Mouse (Mus musculus) intestine, embryonic 16.5 days (tissue): ENCODE measurements around the gene Itfg2. TPM values are rescaled to one million over a fixed set of nuclear protein-coding genes. Genes with fewer than 3 reads are reported as not detected.
"Not testable (repeated sequence)": the region's sequence is repeated elsewhere in the genome, so short reads cannot be mapped to it uniquely, and the experiment has no call there.

Experiments
- ATAC-seq: fragments of 200-750 bp; cut with Nextera tagmentation; 2 replicates; pipeline ENCODE4 v1.8.0; 2017; ENCODE audit warnings: moderate TSS enrichment, moderate library complexity
- H3K27ac ChIP-seq: fragments of 300-500 bp; sonication (generic); 2 replicates; pipeline ENCODE4 v1.5.1; 2014; ENCODE audit warnings: mild to moderate bottlenecking, low read length
- H3K27me3 ChIP-seq: fragments of 300-500 bp; sonication (generic); replicated peaks from 2 replicates; pipeline ENCODE4 v1.6.1; 2014; ENCODE audit warnings: low read length, control low read depth, mixed read lengths; ENCODE audit not compliant: control insufficient read depth, insufficient read depth
- H3K36me3 ChIP-seq: fragments of 300-500 bp; sonication (generic); 2 replicates; pipeline ENCODE4 v1.6.1; 2014; ENCODE audit warnings: low read length, control low read depth; ENCODE audit not compliant: control insufficient read depth, insufficient read depth
- H3K4me1 ChIP-seq: fragments of 300-500 bp; sonication (generic); 2 replicates; pipeline ENCODE4 v1.6.1; 2014; ENCODE audit warnings: low read length, control low read depth, mixed read lengths; ENCODE audit not compliant: control insufficient read depth, insufficient read depth
- H3K4me2 ChIP-seq: fragments of 300-500 bp; sonication (generic); 2 replicates; pipeline ENCODE4 v1.6.1; 2014; ENCODE audit warnings: low read depth, low read length, control low read depth
- H3K4me3 ChIP-seq: fragments of 300-500 bp; sonication (generic); 2 replicates; pipeline ENCODE4 v1.5.1; 2014; ENCODE audit warnings: mild to moderate bottlenecking, low read length
- H3K9ac ChIP-seq: fragments of 300-500 bp; sonication (generic); 2 replicates; pipeline ENCODE4 v1.6.1; 2014; ENCODE audit warnings: low read depth, low read length
- H3K9me3 ChIP-seq: fragments of 300-500 bp; sonication (generic); 2 replicates; pipeline ENCODE4 v1.6.1; 2016; ENCODE audit warnings: low read length, control low read depth; ENCODE audit not compliant: control insufficient read depth
- WGBS: fragments of 180-500 bp; shearing (Covaris S2); extraction: QIAGEN DNeasy Blood & Tissue Kit; methylation state at CpG from one replicate; pipeline ENCODE4 v1.1.7; 2014; 5-methylcytosine and 5-hydroxymethylcytosine counted together
- polyA plus RNA-seq: library from polyadenylated mRNA; unstranded; fragments of >200 nt; fragmentation: Nextera tagmentation; extraction: Ambion mirVana; gene quantifications from 2 replicates; pipeline ENCODE4 v1.2.1, GENCODE M21; 2015

Itfg2 gene
- polyA plus RNA-seq, 1 experiment from 2014 or later, result 26.6 TPM

- WGBS, result 19% methylated on average over 18 of the region's 21 CpGs
- H3K4me1 ChIP-seq, result peaks cover 8% of the 10 kb centered on the region
- 0 out of 2 replicates have a peak overlapping the region, but pooled peaks have one; percentile 5 for H3K27ac ChIP-seq
- H3K36me3 ChIP-seq, result no peaks in the 10 kb centered on the region
- H3K9ac ChIP-seq, result peak overlapping the region; percentile 60
- peak; percentile 78 for ATAC-seq
- peak overlapping the region; percentile 38 for H3K4me3 ChIP-seq
- H3K27me3 ChIP-seq, result no peaks in the 10 kb centered on the region
- no peaks in the 10 kb centered on the region for H3K9me3 ChIP-seq
- peak overlapping the region; percentile 52 for H3K4me2 ChIP-seq
Measured at GRCm38 (mm10) chr6:128399421-128400185, 25.1 kb downstream of the Itfg2 start.

GRCm38 (mm10) chr6:128398996-128399395 lies 25.7 kb downstream of the Itfg2 start, which contains the start of gene Nrip2:
Gene Nrip2 (plus strand): TSS chr6:128399296.
- Histone ChIP-seq H3K4me1 (peaks cover 8% of the 10 kb centered on the region), H3K9me3 (no peaks in the 10 kb centered on the region), H3K4me2 (peak within 1 kb of the TSS; percentile 52), H3K27ac (0 out of 2 replicates have a peak within 1 kb of the TSS, but pooled peaks have one; percentile 5), H3K27me3 (no peaks in the 10 kb centered on the region), H3K4me3 (peak within 1 kb of the TSS; percentile 38), H3K36me3 (no peaks in the 10 kb centered on the region), H3K9ac (peak within 1 kb of the TSS; percentile 60)
- ATAC-seq, result no peak
- WGBS, result 64% methylated on average over 3 of the region's 3 CpGs

GRCm38 (mm10) chr6:128397574-128398261 lies 27.0 kb downstream of the Itfg2 start:
- Histone ChIP-seq H3K4me1 (peaks cover 8% of the 10 kb centered on the region), H3K36me3 (no peaks in the 10 kb centered on the region), H3K9me3 (no peaks in the 10 kb centered on the region), H3K27me3 (no peaks in the 10 kb centered on the region), H3K4me2 (no peak overlapping the region), H3K4me3 (no peak overlapping the region), H3K9ac (0 out of 2 replicates have a peak overlapping the region, but pooled peaks have one; percentile 3), H3K27ac (no peak overlapping the region)
- ATAC-seq, result peak; percentile 77
- 58% methylated on average over 7 of the region's 7 CpGs for WGBS

GRCm38 (mm10) chr6:128390683-128391082 lies 34.0 kb downstream of the Itfg2 start:
- Histone ChIP-seq H3K27me3 (no peaks in the 10 kb centered on the region), H3K4me2 (no peak overlapping the region), H3K9me3 (no peaks in the 10 kb centered on the region), H3K9ac (no peak overlapping the region), H3K36me3 (no peaks in the 10 kb centered on the region), H3K4me1 (peaks cover 4% of the 10 kb centered on the region; the same call in 1 of the 2 replicates), H3K4me3 (no peak overlapping the region), H3K27ac (no peak overlapping the region)
- 29% methylated on average over 1 of the region's 1 CpGs for WGBS
- ATAC-seq, result no peak

GRCm38 (mm10) chr6:128389185-128389584 lies 35.5 kb downstream of the Itfg2 start:
- Histone ChIP-seq H3K4me3 (no peak overlapping the region), H3K4me1 (peaks cover 4% of the 10 kb centered on the region; the same call in 1 of the 2 replicates), H3K9me3 (no peaks in the 10 kb centered on the region), H3K4me2 (no peak overlapping the region; the same call in 1 of the 2 replicates), H3K27ac (peak overlapping the region; percentile 72; the same call in 1 of the 2 replicates), H3K27me3 (no peaks in the 10 kb centered on the region), H3K36me3 (no peaks in the 10 kb centered on the region), H3K9ac (0 out of 2 replicates have a peak overlapping the region, but pooled peaks have one; percentile 48)
- ATAC-seq, result peak; percentile 86
- 73% methylated on average over 1 of the region's 1 CpGs for WGBS

GRCm38 (mm10) chr6:128385026-128385425 lies 39.7 kb downstream of the Itfg2 start:
- ATAC-seq, result peak; percentile 47; the same call in 1 of the 2 replicates
- no peak overlapping the region for H3K9ac ChIP-seq

GRCm38 (mm10) chr6:128383752-128384151 lies 41.0 kb downstream of the Itfg2 start:
- no peak for ATAC-seq
- WGBS, result 78% methylated on average over 7 of the region's 7 CpGs

More at GRCm38 (mm10) chr6:128385026-128385425, 39.7 kb downstream of the Itfg2 start:
- no peak overlapping the region for H3K4me2 ChIP-seq
- H3K9me3 ChIP-seq, result no peaks in the 10 kb centered on the region
- H3K4me1 ChIP-seq, result peaks cover 4% of the 10 kb centered on the region; the same call in 1 of the 2 replicates
- H3K27me3 ChIP-seq, result no peaks in the 10 kb centered on the region
- WGBS, result 69% methylated on average over 1 of the region's 1 CpGs
- H3K4me3 ChIP-seq, result no peak overlapping the region
- H3K27ac ChIP-seq, result no peak overlapping the region
- H3K36me3 ChIP-seq, result no peaks in the 10 kb centered on the region

GRCm38 (mm10) chr6:128381254-128381653 lies 43.5 kb downstream of the Itfg2 start:
- no peak overlapping the region for H3K9ac ChIP-seq
- 65% methylated on average over 3 of the region's 3 CpGs for WGBS
- no peaks in the 10 kb centered on the region for H3K4me1 ChIP-seq

More at GRCm38 (mm10) chr6:128383752-128384151, 41.0 kb downstream of the Itfg2 start:
- Histone ChIP-seq H3K27me3 (no peaks in the 10 kb centered on the region), H3K27ac (no peak overlapping the region), H3K4me3 (no peak overlapping the region), H3K9ac (no peak overlapping the region), H3K4me1 (peaks cover under 1% of the 10 kb centered on the region; the same call in 1 of the 2 replicates), H3K36me3 (no peaks in the 10 kb centered on the region), H3K4me2 (no peak overlapping the region), H3K9me3 (no peaks in the 10 kb centered on the region)

DNA sequence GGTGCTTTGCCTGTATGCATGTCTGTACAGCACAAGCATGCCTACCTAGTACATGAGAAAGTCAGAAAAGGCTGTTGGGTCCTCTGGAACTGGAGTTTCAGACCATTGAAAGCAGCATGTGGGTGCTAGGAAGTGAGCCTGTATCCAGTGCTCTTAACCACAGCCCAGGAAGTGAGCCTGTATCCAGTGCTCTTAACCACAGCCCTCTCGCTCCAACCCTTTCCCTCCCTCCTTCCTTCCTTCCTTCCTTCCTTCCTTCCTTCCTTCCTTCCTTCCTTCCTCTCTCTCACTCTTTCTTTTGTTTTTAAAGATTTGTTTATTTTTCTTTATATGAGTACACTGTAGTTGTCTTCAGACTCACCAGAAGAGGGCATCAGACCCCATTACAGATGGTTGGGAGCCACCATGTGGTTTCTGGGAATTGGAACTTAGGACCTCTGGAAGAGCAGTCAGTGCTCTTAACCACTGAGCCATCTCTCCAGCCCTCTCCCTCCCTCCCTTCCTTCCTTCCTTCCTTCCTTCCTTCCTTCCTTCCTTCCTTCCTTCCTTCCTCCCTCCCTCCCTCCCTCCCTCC lies 44.0 kb downstream of the Itfg2 start:
- not testable (repeated sequence) for H3K27ac ChIP-seq, H3K4me2 ChIP-seq, H3K27me3 ChIP-seq, ATAC-seq, H3K9me3 ChIP-seq, H3K4me3 ChIP-seq, H3K4me1 ChIP-seq, H3K9ac ChIP-seq, H3K36me3 ChIP-seq
- 69% methylated on average over 1 of the region's 1 CpGs for WGBS

More at GRCm38 (mm10) chr6:128381254-128381653, 43.5 kb downstream of the Itfg2 start:
- no peak for ATAC-seq
- Histone ChIP-seq H3K9me3 (no peaks in the 10 kb centered on the region), H3K4me3 (no peak overlapping the region), H3K4me2 (no peak overlapping the region), H3K27ac (no peak overlapping the region), H3K36me3 (no peaks in the 10 kb centered on the region), H3K27me3 (no peaks in the 10 kb centered on the region)
